Mouse (Mus musculus) embryonic stem cell, embryonic (primary cell): ENCODE measurements at regions not wholly inside any gene's neighbourhood (a gene's known extent, or its start where the extent isn't known, plus 50 kb on each side); places are given as distances from the start of the nearest gene placed in this dataset.

Source experiments
- CTCF ChIA-PET, 4 experiments: fragments of 300-600 bp in 2 of 4; fragments of 350-600 bp in 2 of 4; sonication (Branson Sonifier 250); formaldehyde crosslinking; loops; one replicate each; lab custom pipeline; 2022; ENCODE audit warnings: inconsistent platforms in 2 of 4; lab: Charles Lee
- POLR2A ChIA-PET, 4 experiments: fragments of 300-600 bp in 2 of 4; fragments of 350-600 bp in 2 of 4; sonication (Branson Sonifier 250); formaldehyde crosslinking; loops; one replicate each; lab custom pipeline; 2022; ENCODE audit warnings: antibody characterized with exemption in 4 of 4, inconsistent platforms in 1 of 4; lab: Charles Lee

GRCm38 (mm10) chr3:41857446-41857845, 115.0 kb downstream of the D3Ertd751e start:
- ChIA-PET CTCF (interaction anchor here in 2 of 4 experiments (0.5 to 0.7 kb wide), 2 partner anchors 217 to 703 kb away, joined by 3 to 4 read pairs; no protein-coding TSS in a partner anchor), POLR2A (interaction anchor here in 1 of 4 experiments (0.6 kb wide), 1 partner anchor 191 kb away, joined by 3 read pairs; no protein-coding TSS in a partner anchor)

GRCm38 (mm10) chr3:41862674-41863073, 120.3 kb downstream of the D3Ertd751e start:
- ChIA-PET CTCF (interaction anchor here in 1 of 4 experiments (0.6 kb wide), 1 partner anchor 204 kb away, joined by 4 read pairs; no protein-coding TSS in a partner anchor), POLR2A (no interaction called here)

- CTCF ChIA-PET = no interaction called here
- POLR2A ChIA-PET = no interaction called here
Measured at GRCm38 (mm10) chr3:41908952-41909351, 166.5 kb downstream of the D3Ertd751e start.

GRCm38 (mm10) chr3:41913190-41913589, 170.8 kb downstream of the D3Ertd751e start:
- CTCF ChIA-PET = interaction anchor here in 1 of 4 experiments (0.6 kb wide), 1 partner anchor 331 kb away, joined by 3 read pairs; no protein-coding TSS in a partner anchor
- POLR2A ChIA-PET = no interaction called here

GRCm38 (mm10) chr3:41939843-41940242, 197.4 kb downstream of the D3Ertd751e start:
- POLR2A ChIA-PET = no interaction called here
- CTCF ChIA-PET = no interaction called here

GRCm38 (mm10) chr3:41942964-41943363, 200.6 kb downstream of the D3Ertd751e start:
- ChIA-PET CTCF (no interaction called here), POLR2A (no interaction called here)

- ChIA-PET CTCF (no interaction called here), POLR2A (no interaction called here)
Measured at GRCm38 (mm10) chr3:41949404-41949803, 207.0 kb downstream of the D3Ertd751e start.

- ChIA-PET POLR2A (no interaction called here), CTCF (no interaction called here)
Measured at GRCm38 (mm10) chr3:41957385-41957784, 215.0 kb downstream of the D3Ertd751e start.

- ChIA-PET POLR2A (no interaction called here), CTCF (no interaction called here)
Measured at GRCm38 (mm10) chr3:41960209-41960608, 217.8 kb downstream of the D3Ertd751e start.

GRCm38 (mm10) chr3:41962923-41963322, 220.5 kb downstream of the D3Ertd751e start:
- ChIA-PET POLR2A (no interaction called here), CTCF (no interaction called here)

- ChIA-PET CTCF (no interaction called here), POLR2A (no interaction called here)
Measured at GRCm38 (mm10) chr3:42006672-42007265, 264.4 kb downstream of the D3Ertd751e start.

- ChIA-PET CTCF (no interaction called here), POLR2A (no interaction called here)
Measured at GRCm38 (mm10) chr3:42023187-42023586, 280.8 kb downstream of the D3Ertd751e start.

- ChIA-PET POLR2A (no interaction called here), CTCF (no interaction called here)
Measured at GRCm38 (mm10) chr3:42039632-42040031, 297.2 kb downstream of the D3Ertd751e start.

- ChIA-PET CTCF (no interaction called here), POLR2A (no interaction called here)
Measured at GRCm38 (mm10) chr3:42040270-42040812, 297.9 kb downstream of the D3Ertd751e start.

GRCm38 (mm10) chr3:42040959-42041358, 298.5 kb downstream of the D3Ertd751e start:
- ChIA-PET POLR2A (no interaction called here), CTCF (no interaction called here)

- ChIA-PET CTCF (interaction anchor here in 1 of 4 experiments (0.6 kb wide), 1 partner anchor 9 kb away, joined by 3 read pairs; no protein-coding TSS in a partner anchor), POLR2A (no interaction called here)
Measured at GRCm38 (mm10) chr3:42057286-42057868, 315.0 kb downstream of the D3Ertd751e start.

- CTCF ChIA-PET = no interaction called here
Measured at GRCm38 (mm10) chr3:42065093-42065935, 322.9 kb downstream of the D3Ertd751e start.

GRCm38 (mm10) chr3:42065962-42066361, 323.6 kb downstream of the D3Ertd751e start:
- ChIA-PET POLR2A (interaction anchor here in 1 of 4 experiments (0.6 kb wide), 1 partner anchor 452 kb away, joined by 3 read pairs; no protein-coding TSS in a partner anchor), CTCF (interaction anchor here in 1 of 4 experiments (0.6 kb wide), 1 partner anchor 17 kb away, joined by 3 read pairs; no protein-coding TSS in a partner anchor)

More at GRCm38 (mm10) chr3:42065093-42065935, 322.9 kb downstream of the D3Ertd751e start:
- POLR2A ChIA-PET = no interaction called here

- ChIA-PET CTCF (interaction anchor here in 2 of 4 experiments (0.6 kb wide), 2 partner anchors 10 to 204 kb away, joined by 3 to 4 read pairs; no protein-coding TSS in a partner anchor), POLR2A (no interaction called here)
Measured at GRCm38 (mm10) chr3:42067036-42067435, 324.6 kb downstream of the D3Ertd751e start.
